Mouse (Mus musculus) hindbrain, embryonic 11.5 days (tissue): ENCODE data around the gene Sgsm3. TPM values are rescaled to one million over a fixed set of nuclear protein-coding genes. Genes with fewer than 3 reads are reported as not detected.

Experiments
- ATAC-seq: fragments of 200-750 bp; cut with Nextera tagmentation; 2 replicates; pipeline ENCODE4 v1.8.0; 2017; ENCODE audit warnings: mild to moderate bottlenecking, moderate TSS enrichment, moderate library complexity; ENCODE audit not compliant: low FRiP score
- DNase-seq: peaks from one replicate; pipeline ENCODE4 v3.0.0-alpha.2; 2015; ENCODE audit warnings: low spot score
- H3K27ac ChIP-seq: fragments of 300-500 bp; sonication (generic); 2 replicates; pipeline ENCODE4 v1.5.1; 2014; ENCODE audit warnings: mild to moderate bottlenecking, low read depth, low read length
- H3K27me3 ChIP-seq: fragments of 300-500 bp; sonication (generic); 2 replicates; pipeline ENCODE4 v1.6.1; 2014; ENCODE audit warnings: mild to moderate bottlenecking, low read length, moderate library complexity, mixed read lengths; ENCODE audit not compliant: control insufficient read depth, insufficient read depth
- H3K36me3 ChIP-seq: fragments of 300-500 bp; sonication (generic); 2 replicates; pipeline ENCODE4 v1.6.1; 2014; ENCODE audit warnings: mild to moderate bottlenecking, low read length, moderate library complexity, mixed read lengths; ENCODE audit not compliant: control insufficient read depth, insufficient read depth
- H3K4me1 ChIP-seq: fragments of 300-500 bp; sonication (generic); replicated peaks from 2 replicates; pipeline ENCODE4 v1.6.1; 2014; ENCODE audit warnings: low read length, mixed read lengths; ENCODE audit not compliant: control insufficient read depth, insufficient read depth
- H3K4me2 ChIP-seq: fragments of 300-500 bp; sonication (generic); replicated peaks from 2 replicates; pipeline ENCODE4 v1.6.1; 2014; ENCODE audit warnings: mild to moderate bottlenecking, low read depth, low read length
- H3K4me3 ChIP-seq: fragments of 300-500 bp; sonication (generic); 2 replicates; pipeline ENCODE4 v1.5.1; 2014; ENCODE audit warnings: low read depth, low read length
- H3K9ac ChIP-seq: fragments of 300-500 bp; sonication (generic); 2 replicates; pipeline ENCODE4 v1.6.1; 2014; ENCODE audit warnings: low read depth, low read length
- H3K9me3 ChIP-seq: fragments of 300-500 bp; sonication (generic); 2 replicates; pipeline ENCODE4 v1.6.1; 2016; ENCODE audit warnings: low read length; ENCODE audit not compliant: control insufficient read depth
- WGBS: fragments of 180-500 bp; shearing (Covaris S2); extraction: QIAGEN DNeasy Blood & Tissue Kit; methylation state at CpG from one replicate; pipeline ENCODE4 v1.1.7; 2014; 5-methylcytosine and 5-hydroxymethylcytosine counted together
- polyA plus RNA-seq: library from polyadenylated mRNA; unstranded; fragments of >200 nt; fragmentation: Nextera tagmentation; extraction: Ambion mirVana; gene quantifications from 2 replicates; pipeline ENCODE4 v1.2.1, GENCODE M21; 2014

Gene Sgsm3
- polyA plus RNA-seq, 1 experiment from 2014 or later = 17.4 TPM

DNA sequence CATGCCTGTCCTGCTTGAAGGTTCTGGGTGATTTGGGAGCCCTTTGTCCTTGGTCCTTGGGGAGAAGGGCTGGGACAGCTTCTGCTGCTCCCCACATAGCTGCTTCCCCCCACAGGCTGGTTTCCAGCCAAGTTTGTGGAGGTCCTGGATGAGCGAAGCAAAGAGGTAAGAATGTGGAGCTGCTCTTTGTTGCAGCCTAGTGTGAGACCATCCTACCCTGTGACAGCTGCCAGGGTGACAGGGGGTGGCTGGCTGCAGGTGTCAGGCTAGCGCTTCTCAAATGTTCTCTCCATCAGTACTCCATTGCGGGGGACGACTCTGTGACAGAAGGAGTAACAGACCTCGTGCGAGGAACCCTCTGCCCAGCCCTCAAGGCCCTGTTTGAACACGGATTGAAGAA, 32.5 kb downstream of the Sgsm3 start:
- Histone ChIP-seq H3K9ac (no peak overlapping the region), H3K4me3 (no peak overlapping the region), H3K9me3 (no peaks in the 10 kb centered on the region), H3K27me3 (no peaks in the 10 kb centered on the region), H3K36me3 (0 out of 2 replicates have a peak, but pooled peaks cover under 1% of the 10 kb centered on the region), H3K4me1 (no peaks in the 10 kb centered on the region), H3K27ac (no peak overlapping the region), H3K4me2 (no peak overlapping the region)
- WGBS = 83% methylated on average over 7 of the region's 7 CpGs
- DNase-seq (no peak), ATAC-seq (no peak)

GRCm38 (mm10) chr15:81011523-81011922, 34.0 kb downstream of the Sgsm3 start:
- no peaks in the 10 kb centered on the region for H3K27me3 ChIP-seq
- H3K27ac ChIP-seq = no peak overlapping the region
- 62% methylated on average over 3 of the region's 3 CpGs for WGBS
- ATAC-seq = no peak
- H3K9ac ChIP-seq = no peak overlapping the region
- no peaks in the 10 kb centered on the region for H3K4me1 ChIP-seq
- no peak for DNase-seq
- no peak overlapping the region for H3K4me2 ChIP-seq
- H3K4me3 ChIP-seq = no peak overlapping the region
- H3K9me3 ChIP-seq = no peaks in the 10 kb centered on the region
- H3K36me3 ChIP-seq = peaks cover 6% of the 10 kb centered on the region; the same call in 1 of the 2 replicates

DNA sequence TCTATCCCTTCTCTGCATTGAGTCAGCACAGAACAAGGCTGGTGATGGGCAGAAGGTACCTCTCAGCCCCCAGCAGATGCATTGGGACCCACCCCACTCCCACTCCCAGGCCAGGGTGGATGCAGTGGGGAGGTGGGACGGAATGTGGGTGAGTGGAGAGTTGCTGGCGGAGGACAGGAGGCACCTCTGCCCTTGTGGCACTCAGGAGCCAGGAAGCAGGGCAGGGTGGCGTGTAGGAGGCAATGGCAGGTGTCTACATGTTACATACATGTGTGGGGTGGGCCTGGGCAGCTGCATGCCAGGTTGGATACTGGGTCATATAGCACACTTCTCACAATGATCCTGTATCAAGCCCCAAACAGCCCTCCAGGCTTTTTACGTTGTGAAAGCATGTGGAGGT, 34.8 kb downstream of the Sgsm3 start:
- no peak overlapping the region for H3K9ac ChIP-seq
- 92% methylated on average over 4 of the region's 4 CpGs for WGBS
- no peak overlapping the region for H3K4me2 ChIP-seq
- H3K27ac ChIP-seq = no peak overlapping the region
- H3K27me3 ChIP-seq = no peaks in the 10 kb centered on the region
- H3K4me3 ChIP-seq = no peak overlapping the region
- H3K9me3 ChIP-seq = no peaks in the 10 kb centered on the region
- DNase-seq (no peak), ATAC-seq (no peak)
- peaks cover 6% of the 10 kb centered on the region; the same call in 1 of the 2 replicates for H3K36me3 ChIP-seq
- H3K4me1 ChIP-seq = no peaks in the 10 kb centered on the region

- ATAC-seq (no peak), DNase-seq (no peak)
- H3K4me2 ChIP-seq = no peak overlapping the region
- H3K36me3 ChIP-seq = peaks cover 6% of the 10 kb centered on the region; the same call in 1 of the 2 replicates
- H3K27ac ChIP-seq = no peak overlapping the region
- no peaks in the 10 kb centered on the region for H3K27me3 ChIP-seq
- H3K4me1 ChIP-seq = no peaks in the 10 kb centered on the region
- no peak overlapping the region for H3K4me3 ChIP-seq
- 77% methylated on average over 7 of the region's 7 CpGs for WGBS
- no peak overlapping the region for H3K9ac ChIP-seq
- H3K9me3 ChIP-seq = no peaks in the 10 kb centered on the region
These were observed 35.6 kb downstream of the Sgsm3 start for GRCm38 (mm10) chr15:81013186-81013585.

DNA sequence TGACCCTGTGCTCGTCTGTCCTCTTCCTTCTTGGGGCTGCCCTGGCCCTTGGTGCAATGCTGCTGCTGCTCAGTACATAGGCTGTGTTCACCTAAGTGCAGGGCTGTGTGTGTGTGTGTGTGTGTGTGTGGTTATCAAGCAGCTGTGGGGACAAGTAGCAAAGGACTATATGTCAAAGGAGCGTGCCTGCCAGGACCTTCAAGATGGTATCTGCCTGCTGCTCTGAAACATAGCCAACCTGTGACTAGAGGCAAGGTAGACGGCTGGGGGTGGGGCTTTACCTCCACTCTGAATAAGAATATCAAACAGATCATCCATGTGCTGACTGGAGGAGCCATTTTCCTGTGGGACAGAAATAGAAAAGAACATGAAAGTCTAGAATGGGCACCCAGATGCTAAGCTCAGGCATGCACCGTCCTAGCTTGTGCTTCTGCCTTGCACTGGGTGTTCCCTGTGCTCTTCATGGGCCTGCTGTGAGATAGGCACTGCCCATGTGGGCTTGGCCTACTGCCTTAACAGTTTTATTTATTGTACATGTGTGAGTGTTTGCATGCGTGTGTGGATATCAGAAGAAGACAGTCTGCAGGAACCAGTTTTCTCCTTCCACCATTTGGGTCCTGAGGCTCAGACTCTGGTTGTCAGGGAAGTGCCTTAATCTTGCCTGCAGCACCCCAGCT, 37.6 kb downstream of the Sgsm3 start:
- H3K27ac ChIP-seq = no peak overlapping the region
- H3K27me3 ChIP-seq = no peaks in the 10 kb centered on the region
- H3K9ac ChIP-seq = no peak overlapping the region
- no peak overlapping the region for H3K4me3 ChIP-seq
- no peak overlapping the region for H3K4me2 ChIP-seq
- DNase-seq (no peak), ATAC-seq (no peak)
- WGBS = 84% methylated on average over 5 of the region's 5 CpGs
- peaks cover 8% of the 10 kb centered on the region for H3K36me3 ChIP-seq
- no peaks in the 10 kb centered on the region for H3K9me3 ChIP-seq
- no peaks in the 10 kb centered on the region for H3K4me1 ChIP-seq

DNA sequence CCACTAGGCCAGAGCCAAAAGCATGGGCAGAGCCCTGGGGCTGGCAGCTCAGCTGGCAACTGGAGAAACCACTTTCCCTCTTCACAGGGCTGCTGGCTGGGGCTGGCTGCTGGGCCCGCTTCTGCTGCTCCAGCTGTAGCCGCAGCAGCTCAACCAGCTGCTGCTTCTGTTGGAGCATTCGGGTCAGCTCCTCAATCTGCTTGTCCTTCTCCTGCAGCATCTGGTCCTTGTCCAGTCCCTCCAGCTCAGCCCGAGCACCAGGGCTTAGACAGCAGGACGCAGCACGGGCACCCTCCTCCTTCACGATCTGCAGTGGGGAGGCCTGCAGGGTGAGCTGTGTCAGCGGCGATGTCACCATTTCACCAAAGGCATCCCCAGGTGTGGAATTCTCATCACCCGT, 38.9 kb downstream of the Sgsm3 start:
- no peak overlapping the region for H3K4me2 ChIP-seq
- no peak overlapping the region for H3K9ac ChIP-seq
- H3K4me3 ChIP-seq = no peak overlapping the region
- WGBS = 95% methylated on average over 10 of the region's 10 CpGs
- no peaks in the 10 kb centered on the region for H3K4me1 ChIP-seq
- peaks cover 8% of the 10 kb centered on the region for H3K36me3 ChIP-seq
- DNase-seq (no peak), ATAC-seq (no peak)
- H3K9me3 ChIP-seq = no peaks in the 10 kb centered on the region
- H3K27ac ChIP-seq = no peak overlapping the region
- no peaks in the 10 kb centered on the region for H3K27me3 ChIP-seq

DNA sequence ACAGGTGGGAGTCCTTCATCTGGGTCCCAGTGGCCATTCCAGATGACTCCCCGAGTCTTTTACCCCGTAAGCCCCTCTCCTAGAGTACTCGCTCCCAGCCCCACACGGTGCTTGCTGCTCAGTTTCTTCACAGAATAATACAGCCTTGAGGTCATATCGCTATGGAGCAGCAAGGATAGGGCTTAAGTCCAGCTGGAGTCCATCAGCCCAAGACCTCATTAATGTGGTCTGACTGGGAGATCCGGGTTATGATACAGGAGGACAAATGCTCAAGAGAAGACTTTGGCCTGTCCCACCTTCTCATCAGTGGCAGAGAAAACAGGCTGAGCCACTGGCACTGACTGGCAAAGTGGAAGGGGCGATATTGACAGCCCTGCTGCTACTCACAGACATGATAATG, 39.7 kb downstream of the Sgsm3 start:
- H3K9me3 ChIP-seq = no peaks in the 10 kb centered on the region
- H3K9ac ChIP-seq = no peak overlapping the region
- peaks cover 8% of the 10 kb centered on the region for H3K36me3 ChIP-seq
- no peaks in the 10 kb centered on the region for H3K4me1 ChIP-seq
- H3K27ac ChIP-seq = no peak overlapping the region
- WGBS = 90% methylated on average over 7 of the region's 7 CpGs
- no peak overlapping the region for H3K4me3 ChIP-seq
- H3K4me2 ChIP-seq = no peak overlapping the region
- ATAC-seq = no peak
- no peak for DNase-seq
- H3K27me3 ChIP-seq = no peaks in the 10 kb centered on the region

GRCm38 (mm10) chr15:81021377-81021776, 43.8 kb downstream of the Sgsm3 start:
- no peak for ATAC-seq
- Histone ChIP-seq H3K27me3 (no peaks in the 10 kb centered on the region), H3K36me3 (peaks cover 3% of the 10 kb centered on the region)

DNA sequence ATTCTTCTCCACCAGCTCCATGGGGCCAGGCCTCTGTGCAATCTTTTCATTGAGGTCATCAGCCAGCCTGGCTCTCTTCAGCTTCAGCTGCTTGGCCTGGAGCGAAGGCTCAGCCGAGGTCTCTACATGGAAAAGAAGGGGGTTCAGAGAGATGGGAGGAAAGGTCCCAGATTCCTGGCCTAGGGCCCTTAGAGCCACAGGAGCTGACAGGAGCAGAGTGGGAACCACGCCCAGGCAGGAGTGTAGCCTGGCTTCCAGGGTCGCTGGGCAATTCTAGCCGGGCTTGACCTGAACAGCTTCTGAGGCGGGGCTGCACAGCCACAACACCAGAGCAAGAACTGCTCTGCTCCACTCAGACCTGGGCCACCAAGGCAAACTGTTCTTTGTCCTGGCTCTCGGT, 44.9 kb downstream of the Sgsm3 start:
- no peak overlapping the region for H3K9ac ChIP-seq
- H3K27me3 ChIP-seq = no peaks in the 10 kb centered on the region
- H3K9me3 ChIP-seq = no peaks in the 10 kb centered on the region
- no peak overlapping the region for H3K4me2 ChIP-seq
- 88% methylated on average over 7 of the region's 7 CpGs for WGBS
- H3K4me3 ChIP-seq = no peak overlapping the region
- no peak for DNase-seq
- ATAC-seq = no peak
- H3K4me1 ChIP-seq = no peaks in the 10 kb centered on the region
- peaks cover 2% of the 10 kb centered on the region; the same call in 1 of the 2 replicates for H3K36me3 ChIP-seq
- no peak overlapping the region for H3K27ac ChIP-seq

More at GRCm38 (mm10) chr15:81021377-81021776, 43.8 kb downstream of the Sgsm3 start:
- no peaks in the 10 kb centered on the region for H3K9me3 ChIP-seq
- no peak overlapping the region for H3K27ac ChIP-seq
- no peak for DNase-seq
- no peak overlapping the region for H3K4me3 ChIP-seq
- WGBS = 85% methylated on average over 6 of the region's 6 CpGs
- no peaks in the 10 kb centered on the region for H3K4me1 ChIP-seq
- no peak overlapping the region for H3K9ac ChIP-seq
- H3K4me2 ChIP-seq = no peak overlapping the region
